Mouse (Mus musculus) forebrain, embryonic 14.5 days (tissue): ENCODE measurements around the gene Mov10l1. TPM values are rescaled to one million over a fixed set of nuclear protein-coding genes. Genes with fewer than 3 reads are reported as not detected.

ENCODE experiments used
- ATAC-seq: fragments of 200-750 bp; cut with Nextera tagmentation; 2 replicates; pipeline ENCODE4 v1.8.0; 2017; ENCODE audit warnings: mild to moderate bottlenecking, moderate library complexity
- DNase-seq: peaks from one replicate; pipeline ENCODE4 v3.0.0-alpha.2; 2015; ENCODE audit warnings: low spot score
- H3K27ac ChIP-seq: fragments of 300-500 bp; sonication (generic); 2 replicates; pipeline ENCODE4 v1.5.1; 2014; ENCODE audit warnings: low read depth, mild to moderate bottlenecking, control low read depth, low read length, moderate library complexity
- H3K27me3 ChIP-seq: fragments of 300-500 bp; sonication (generic); replicated peaks from 2 replicates; pipeline ENCODE4 v1.6.1; 2014; ENCODE audit warnings: low read length, control low read depth, mixed read lengths; ENCODE audit not compliant: control insufficient read depth, insufficient read depth
- H3K36me3 ChIP-seq: fragments of 300-500 bp; sonication (generic); 2 replicates; pipeline ENCODE4 v1.6.1; 2014; ENCODE audit warnings: low read length, control low read depth; ENCODE audit not compliant: control insufficient read depth, insufficient read depth
- H3K4me1 ChIP-seq: fragments of 300-500 bp; sonication (generic); 2 replicates; pipeline ENCODE4 v1.6.1; 2014; ENCODE audit warnings: antibody characterized with exemption, low read length, control low read depth; ENCODE audit not compliant: control insufficient read depth, insufficient read depth
- H3K4me2 ChIP-seq: fragments of 300-500 bp; sonication (generic); 2 replicates; pipeline ENCODE4 v1.6.1; 2014; ENCODE audit warnings: mild to moderate bottlenecking, control low read depth, low read length
- H3K4me3 ChIP-seq: fragments of 300-500 bp; sonication (generic); 2 replicates; pipeline ENCODE4 v1.5.1; 2014; ENCODE audit warnings: low read depth, low read length, control low read depth
- H3K9ac ChIP-seq: fragments of 300-500 bp; sonication (generic); 2 replicates; pipeline ENCODE4 v1.6.1; 2014; ENCODE audit warnings: mild to moderate bottlenecking, low read length, control low read depth, moderate library complexity
- H3K9me3 ChIP-seq: fragments of 300-500 bp; sonication (generic); replicated peaks from 2 replicates; pipeline ENCODE4 v1.6.1; 2016; ENCODE audit warnings: low read length, control low read depth, mixed read lengths; ENCODE audit not compliant: control insufficient read depth
- WGBS: fragments of 180-500 bp; shearing (Covaris S2); extraction: QIAGEN DNeasy Blood & Tissue Kit; methylation state at CpG from one replicate; pipeline ENCODE4 v1.1.7; 2014; 5-methylcytosine and 5-hydroxymethylcytosine counted together
- polyA plus RNA-seq: library from polyadenylated mRNA; unstranded; fragments of >200 nt; fragmentation: Nextera tagmentation; extraction: Ambion mirVana; gene quantifications from 2 replicates; pipeline ENCODE4 v1.2.1, GENCODE M21; 2014

Gene Mov10l1
- polyA plus RNA-seq, 1 experiment from 2014 or later: not detected

- H3K4me2 ChIP-seq: no peak overlapping the region
- 74% methylated on average over 5 of the region's 5 CpGs for WGBS
- ATAC-seq: no peak
- H3K9me3 ChIP-seq: no peaks in the 10 kb centered on the region
- H3K4me3 ChIP-seq: no peak overlapping the region
- DNase-seq: no peak
- no peaks in the 10 kb centered on the region for H3K36me3 ChIP-seq
- no peaks in the 10 kb centered on the region for H3K27me3 ChIP-seq
- no peak overlapping the region for H3K27ac ChIP-seq
- H3K4me1 ChIP-seq: no peaks in the 10 kb centered on the region
- no peak overlapping the region for H3K9ac ChIP-seq
Measured at GRCm38 (mm10) chr15:89044381-89044780, 61.7 kb downstream of the Mov10l1 start.

- H3K4me2 ChIP-seq: no peak overlapping the region
- no peak overlapping the region for H3K4me3 ChIP-seq
- WGBS: 86% methylated on average over 4 of the region's 4 CpGs
- H3K27me3 ChIP-seq: no peaks in the 10 kb centered on the region
- DNase-seq: no peak
- no peak overlapping the region; the same call in 1 of the 2 replicates for H3K9ac ChIP-seq
- H3K9me3 ChIP-seq: no peaks in the 10 kb centered on the region
- H3K4me1 ChIP-seq: no peaks in the 10 kb centered on the region
- H3K36me3 ChIP-seq: no peaks in the 10 kb centered on the region
- no peak overlapping the region for H3K27ac ChIP-seq
- ATAC-seq: no peak
Measured at GRCm38 (mm10) chr15:89046356-89046755, 63.6 kb downstream of the Mov10l1 start.

DNA sequence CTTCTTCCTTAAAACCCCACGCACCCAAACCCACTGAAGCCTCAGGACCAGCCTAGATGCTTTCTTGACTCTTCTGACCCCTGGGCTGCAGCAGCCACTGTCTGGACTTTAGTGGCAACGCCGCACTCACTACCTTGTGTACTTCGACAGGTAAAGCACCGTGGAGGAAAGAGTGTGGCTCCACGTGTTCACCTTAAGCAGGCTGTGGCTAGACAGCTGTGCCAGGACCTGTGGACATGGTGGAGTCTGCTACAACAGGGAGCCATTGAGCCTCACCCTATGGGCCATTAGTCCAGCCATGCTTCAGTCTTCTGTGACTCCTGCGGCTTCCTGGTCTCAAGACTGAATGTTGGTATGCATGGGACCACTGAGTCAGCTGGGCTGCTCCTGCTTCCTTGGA, 72.0 kb downstream of the Mov10l1 start:
- WGBS: 87% methylated on average over 7 of the region's 7 CpGs

DNA sequence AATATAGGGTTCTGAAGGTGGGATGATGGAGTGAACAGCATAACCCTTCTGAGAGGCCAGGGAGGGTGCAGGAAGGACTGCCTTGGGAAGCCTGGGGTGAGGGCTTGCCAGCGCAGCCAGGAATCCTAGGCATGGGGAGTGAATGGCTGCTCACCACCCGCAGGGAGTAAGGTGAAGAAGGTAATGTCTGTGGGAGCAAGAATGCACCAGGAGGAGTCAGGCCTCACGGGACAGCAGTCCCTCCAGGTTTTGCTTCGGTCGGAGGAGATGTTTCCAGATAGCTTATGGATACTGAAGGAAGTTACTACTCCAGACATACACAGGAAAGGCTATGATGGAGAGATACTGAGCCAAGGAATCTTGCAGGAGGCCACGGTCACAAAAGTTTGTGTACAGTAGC, 76.0 kb downstream of the Mov10l1 start:
- no peak for ATAC-seq
- H3K4me3 ChIP-seq: peak overlapping the region; percentile 75; the same call in 1 of the 2 replicates
- no peaks in the 10 kb centered on the region for H3K27me3 ChIP-seq
- H3K9me3 ChIP-seq: no peaks in the 10 kb centered on the region
- H3K4me1 ChIP-seq: peaks cover 9% of the 10 kb centered on the region
- H3K9ac ChIP-seq: peak overlapping the region; percentile 83; the same call in 1 of the 2 replicates
- no peaks in the 10 kb centered on the region for H3K36me3 ChIP-seq
- WGBS: 26% methylated on average over 6 of the region's 6 CpGs
- DNase-seq: no peak
- peak overlapping the region; percentile 91 for H3K4me2 ChIP-seq
- H3K27ac ChIP-seq: no peak overlapping the region

More for the DNA sequence above, 72.0 kb downstream of the Mov10l1 start:
- DNase-seq: no peak
- H3K9me3 ChIP-seq: no peaks in the 10 kb centered on the region
- H3K4me1 ChIP-seq: peaks cover 4% of the 10 kb centered on the region
- no peak overlapping the region for H3K4me3 ChIP-seq
- H3K4me2 ChIP-seq: no peak overlapping the region
- H3K27ac ChIP-seq: no peak overlapping the region
- H3K9ac ChIP-seq: no peak overlapping the region
- ATAC-seq: no peak
- no peaks in the 10 kb centered on the region for H3K36me3 ChIP-seq
- no peaks in the 10 kb centered on the region for H3K27me3 ChIP-seq

- Histone ChIP-seq H3K9ac (peak within 1 kb of the TSS; percentile 83), H3K9me3 (no peaks in the 10 kb centered on the region), H3K4me1 (peaks cover 9% of the 10 kb centered on the region), H3K4me2 (peak within 1 kb of the TSS; percentile 91), H3K4me3 (peak within 1 kb of the TSS; percentile 75), H3K27ac (peak within 1 kb of the TSS; percentile 27; the same call in 1 of the 2 replicates), H3K27me3 (no peaks in the 10 kb centered on the region), H3K36me3 (no peaks in the 10 kb centered on the region)
- WGBS: 1% methylated on average over 42 of the region's 57 CpGs
- peak; percentile 52 for ATAC-seq
- DNase-seq: peak; percentile 51
Measured at GRCm38 (mm10) chr15:89059161-89059931, 76.6 kb downstream of the Mov10l1 start, which contains the start of gene Panx2. TSS of gene Panx2 (plus strand) at chr15:89059734.

DNA sequence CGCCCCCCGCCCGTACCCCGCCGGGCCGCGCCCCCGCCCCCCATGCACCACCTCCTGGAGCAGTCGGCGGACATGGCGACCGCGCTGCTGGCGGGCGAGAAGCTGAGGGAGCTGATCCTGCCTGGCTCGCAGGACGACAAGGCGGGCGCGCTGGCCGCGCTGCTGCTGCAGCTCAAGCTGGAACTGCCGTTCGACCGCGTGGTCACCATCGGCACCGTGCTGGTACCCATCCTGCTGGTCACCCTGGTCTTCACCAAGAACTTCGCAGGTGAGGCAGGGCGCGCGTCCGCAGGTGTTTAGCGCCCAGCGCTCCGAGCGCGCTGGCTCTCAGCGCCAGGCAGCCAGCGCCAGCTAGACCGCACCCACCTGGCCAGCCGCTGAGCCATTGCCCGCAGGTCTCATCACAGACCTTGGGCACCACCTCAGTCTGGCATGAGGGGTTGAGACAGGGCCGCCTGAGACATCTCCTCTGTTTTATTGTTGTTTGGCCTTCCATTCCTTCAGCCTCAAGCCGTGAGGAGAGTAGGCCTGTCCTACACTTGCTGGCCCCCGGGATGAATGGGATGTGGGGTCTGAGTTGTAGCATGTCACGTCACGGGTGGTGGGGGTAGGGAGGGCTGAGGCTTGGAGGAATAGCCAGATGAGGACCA, 77.4 kb downstream of the Mov10l1 start:
- ATAC-seq (peak; percentile 66), DNase-seq (peak; percentile 62)
- WGBS: 4% methylated on average over 45 of the region's 48 CpGs
- H3K9me3 ChIP-seq: no peaks in the 10 kb centered on the region
- H3K27me3 ChIP-seq: no peaks in the 10 kb centered on the region
- peak overlapping the region; percentile 75 for H3K4me3 ChIP-seq
- no peaks in the 10 kb centered on the region for H3K36me3 ChIP-seq
- peak overlapping the region; percentile 83 for H3K9ac ChIP-seq
- peak overlapping the region; percentile 91 for H3K4me2 ChIP-seq
- peaks cover 9% of the 10 kb centered on the region for H3K4me1 ChIP-seq
- peak overlapping the region; percentile 27; the same call in 1 of the 2 replicates for H3K27ac ChIP-seq

- peak overlapping the region; percentile 91 for H3K4me2 ChIP-seq
- peak overlapping the region; percentile 75 for H3K4me3 ChIP-seq
- ATAC-seq: no peak
- no peaks in the 10 kb centered on the region for H3K9me3 ChIP-seq
- H3K27ac ChIP-seq: no peak overlapping the region
- WGBS: 90% methylated on average over 12 of the region's 12 CpGs
- peak overlapping the region; percentile 83 for H3K9ac ChIP-seq
- no peaks in the 10 kb centered on the region for H3K36me3 ChIP-seq
- no peak for DNase-seq
- peaks cover 9% of the 10 kb centered on the region for H3K4me1 ChIP-seq
- H3K27me3 ChIP-seq: no peaks in the 10 kb centered on the region
Measured at GRCm38 (mm10) chr15:89060811-89061460, 78.2 kb downstream of the Mov10l1 start.

GRCm38 (mm10) chr15:89061761-89062517, 79.2 kb downstream of the Mov10l1 start:
- H3K27ac ChIP-seq: no peak overlapping the region
- H3K4me1 ChIP-seq: peaks cover 9% of the 10 kb centered on the region
- no peaks in the 10 kb centered on the region for H3K9me3 ChIP-seq
- 89% methylated on average over 6 of the region's 6 CpGs for WGBS
- H3K4me2 ChIP-seq: no peak overlapping the region
- no peak overlapping the region for H3K9ac ChIP-seq
- ATAC-seq (no peak), DNase-seq (no peak)
- H3K36me3 ChIP-seq: no peaks in the 10 kb centered on the region
- H3K4me3 ChIP-seq: no peak overlapping the region
- no peaks in the 10 kb centered on the region for H3K27me3 ChIP-seq
